Mouse (Mus musculus): ENCODE measurements around the gene Slc4a3. TPM values are rescaled to one million over a fixed set of nuclear protein-coding genes. Genes with fewer than 3 reads are reported as not detected.

Gene Slc4a3
- polyA plus RNA-seq, 1 experiment from 2014 or later, result 25.4 TPM

DNA sequence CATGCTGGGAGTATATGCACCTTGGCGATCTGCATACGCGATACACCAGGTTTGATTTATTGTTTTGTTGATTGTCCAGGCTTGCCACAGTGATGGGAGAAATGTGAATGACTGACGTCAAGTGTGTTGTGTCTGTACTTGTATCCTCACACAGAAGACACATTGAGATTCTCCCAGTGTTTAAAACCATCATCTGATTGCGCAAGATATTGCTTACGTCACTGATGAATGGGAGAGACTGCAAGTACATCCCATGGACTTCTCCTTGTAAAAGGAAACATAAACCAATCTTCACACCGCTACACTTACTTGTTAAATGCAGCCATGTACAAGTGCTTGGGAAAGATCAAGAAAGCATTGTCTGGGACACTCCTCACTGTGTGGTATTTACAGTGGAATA lies 62.2 kb downstream of the Slc4a3 start:
- Histone ChIP-seq H3K4me2 (no peak overlapping the region), H3K9ac (no peak overlapping the region), H3K36me3 (no peaks in the 10 kb centered on the region), H3K9me3 (no peaks in the 10 kb centered on the region), H3K4me1 (0 out of 2 replicates have a peak, but pooled peaks cover 4% of the 10 kb centered on the region), H3K4me3 (no peak overlapping the region), H3K27me3 (replicated peaks) (peaks cover 5% of the 10 kb centered on the region; the same call in 1 of the 2 replicates), H3K27ac (replicated peaks) (no peak overlapping the region)
- WGBS, result 90% methylated on average over 7 of the region's 7 CpGs
- no peak for ATAC-seq (ENCODE audit: extremely low read depth, insufficient number of reproducible peaks, low FRiP score, low TSS enrichment)

DNA sequence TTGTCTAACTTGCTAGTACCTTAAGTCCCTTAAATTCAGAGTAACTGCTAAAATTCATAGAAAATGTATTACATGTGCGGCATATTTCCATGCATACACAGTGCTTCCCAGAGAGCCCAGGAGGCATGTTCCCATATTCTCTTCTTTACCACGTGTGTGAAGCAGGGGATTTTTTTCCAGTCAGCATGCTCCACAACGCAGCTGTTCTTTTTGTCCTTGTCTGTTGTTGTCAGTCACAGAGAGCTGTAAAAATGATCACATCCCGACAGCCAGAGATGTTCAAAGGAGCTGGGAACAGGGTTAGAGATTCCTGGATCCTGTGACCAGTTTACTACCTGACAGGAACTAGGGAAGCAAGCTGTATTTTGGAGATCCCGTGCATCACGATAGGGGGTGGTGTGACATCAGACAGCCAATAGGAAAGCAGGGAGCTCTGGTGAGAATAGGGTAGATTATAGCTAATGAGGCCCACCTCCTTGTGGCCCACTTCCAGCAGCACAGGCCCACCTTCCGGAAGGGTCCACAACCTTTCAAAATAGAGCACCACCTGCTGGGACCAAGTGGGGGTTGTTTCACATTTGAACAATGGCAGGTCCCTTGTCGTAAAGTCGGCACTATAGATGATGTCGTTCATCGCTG lies 62.7 kb downstream of the Slc4a3 start:
- WGBS, result 72% methylated on average over 11 of the region's 11 CpGs
- no peak overlapping the region for H3K4me2 ChIP-seq
- no peaks in the 10 kb centered on the region; the same call in 1 of the 2 replicates for H3K27me3 ChIP-seq (replicated peaks)
- H3K36me3 ChIP-seq, result no peaks in the 10 kb centered on the region
- H3K27ac ChIP-seq (replicated peaks), result no peak overlapping the region
- H3K4me3 ChIP-seq, result no peak overlapping the region
- H3K9me3 ChIP-seq, result no peaks in the 10 kb centered on the region
- no peak overlapping the region for H3K9ac ChIP-seq
- 0 out of 2 replicates have a peak, but pooled peaks cover 7% of the 10 kb centered on the region for H3K4me1 ChIP-seq
- ATAC-seq (ENCODE audit: extremely low read depth, insufficient number of reproducible peaks, low FRiP score, low TSS enrichment), result no peak

DNA sequence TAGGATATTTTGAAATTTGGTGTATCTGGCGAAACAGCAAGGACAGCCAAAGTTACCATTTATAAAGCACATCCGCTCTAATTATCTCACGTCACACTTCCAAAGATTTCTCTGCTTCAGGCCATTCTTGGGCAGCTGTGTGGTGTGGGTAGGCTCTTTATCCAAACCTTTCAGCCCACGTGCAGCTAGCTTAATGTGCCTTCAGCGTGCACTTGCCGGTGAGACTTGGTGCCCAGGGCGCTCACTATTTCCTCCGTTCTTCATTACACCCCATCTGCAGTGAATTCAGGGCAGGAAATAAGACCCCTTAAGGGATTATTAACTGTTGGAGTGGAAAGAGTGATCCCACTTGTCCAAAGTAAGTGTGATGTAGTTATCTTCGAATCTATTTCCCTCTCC lies 63.2 kb downstream of the Slc4a3 start:
- no peak for ATAC-seq (ENCODE audit: extremely low read depth, insufficient number of reproducible peaks, low FRiP score, low TSS enrichment)
- no peaks in the 10 kb centered on the region for H3K27me3 ChIP-seq (replicated peaks)
- H3K9me3 ChIP-seq, result no peaks in the 10 kb centered on the region
- H3K27ac ChIP-seq (replicated peaks), result no peak overlapping the region
- no peaks in the 10 kb centered on the region for H3K36me3 ChIP-seq
- WGBS, result 80% methylated on average over 9 of the region's 9 CpGs
- no peak overlapping the region for H3K4me3 ChIP-seq
- H3K4me1 ChIP-seq, result 0 out of 2 replicates have a peak, but pooled peaks cover 7% of the 10 kb centered on the region
- H3K9ac ChIP-seq, result no peak overlapping the region
- H3K4me2 ChIP-seq, result no peak overlapping the region

DNA sequence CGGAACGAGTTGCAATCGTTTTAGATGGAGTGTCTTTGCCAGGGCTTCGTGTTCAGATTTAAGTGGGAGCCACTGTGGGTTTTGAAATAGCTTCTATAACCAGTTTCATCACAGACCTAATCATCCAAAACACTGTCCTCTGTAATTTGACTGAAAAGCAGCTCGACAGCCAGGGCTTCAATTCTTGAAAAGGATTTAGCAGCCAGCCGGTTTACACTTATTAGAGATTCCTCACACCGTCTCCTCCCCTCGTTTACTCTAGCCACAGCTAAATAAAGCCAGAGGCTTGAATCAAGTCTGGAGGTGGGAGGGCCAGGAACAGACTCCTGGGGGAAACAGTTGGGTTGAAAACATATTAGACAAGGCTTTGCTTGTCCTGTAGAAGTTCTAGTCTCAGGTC lies 64.5 kb downstream of the Slc4a3 start:
- no peak for ATAC-seq (ENCODE audit: extremely low read depth, insufficient number of reproducible peaks, low FRiP score, low TSS enrichment)
- WGBS, result 53% methylated on average over 8 of the region's 8 CpGs
- Histone ChIP-seq H3K9me3 (no peaks in the 10 kb centered on the region), H3K4me2 (no peak overlapping the region), H3K9ac (no peak overlapping the region; the same call in 1 of the 2 replicates), H3K27ac (replicated peaks) (no peak overlapping the region), H3K4me3 (no peak overlapping the region), H3K27me3 (replicated peaks) (no peaks in the 10 kb centered on the region), H3K36me3 (no peaks in the 10 kb centered on the region), H3K4me1 (0 out of 2 replicates have a peak, but pooled peaks cover 7% of the 10 kb centered on the region)

Other genes with a start within 250 kb of the Slc4a3 start
- gene Dnpep, start 228.3 kb upstream of the Slc4a3 start, polyA plus RNA-seq (2015; fragmentation: Nextera tagmentation; extraction: Ambion mirVana), result 115 and 121 TPM in 2 replicates
- gene Des, start 185.9 kb upstream of the Slc4a3 start, polyA plus RNA-seq (2015; fragmentation: Nextera tagmentation; extraction: Ambion mirVana), result 393 and 426 TPM in 2 replicates
- gene Speg, start 171.0 kb upstream of the Slc4a3 start, polyA plus RNA-seq (2015; fragmentation: Nextera tagmentation; extraction: Ambion mirVana), result 55.1 and 58.8 TPM in 2 replicates
- 70.7 and 73.7 TPM in 2 replicates for gene Gmppa, start 110.3 kb upstream of the Slc4a3 start, polyA plus RNA-seq (2015; fragmentation: Nextera tagmentation; extraction: Ambion mirVana)
- gene Asic4, start 95.8 kb upstream of the Slc4a3 start, polyA plus RNA-seq (2015; fragmentation: Nextera tagmentation; extraction: Ambion mirVana), result 0.28 and 0.31 TPM in 2 replicates
- gene Chpf, start 67.0 kb upstream of the Slc4a3 start, polyA plus RNA-seq (2015; fragmentation: Nextera tagmentation; extraction: Ambion mirVana), result 26.0 and 28.6 TPM in 2 replicates
- 0.43 and 0.49 TPM in 2 replicates for gene Tmem198, start 66.7 kb upstream of the Slc4a3 start, polyA plus RNA-seq (2015; fragmentation: Nextera tagmentation; extraction: Ambion mirVana)
- gene Obsl1, start 39.8 kb upstream of the Slc4a3 start, polyA plus RNA-seq (2015; fragmentation: Nextera tagmentation; extraction: Ambion mirVana), result 91.0 and 93.0 TPM in 2 replicates
- gene Inha, start 39.2 kb upstream of the Slc4a3 start, polyA plus RNA-seq (2015; fragmentation: Nextera tagmentation; extraction: Ambion mirVana), result 5.5 and 6.0 TPM in 2 replicates
- 11.3 and 12.6 TPM in 2 replicates for gene Stk11ip, start 24.7 kb upstream of the Slc4a3 start, polyA plus RNA-seq (2015; fragmentation: Nextera tagmentation; extraction: Ambion mirVana)